Mouse (Mus musculus): ENCODE results near the gene Mast4.

DNA sequence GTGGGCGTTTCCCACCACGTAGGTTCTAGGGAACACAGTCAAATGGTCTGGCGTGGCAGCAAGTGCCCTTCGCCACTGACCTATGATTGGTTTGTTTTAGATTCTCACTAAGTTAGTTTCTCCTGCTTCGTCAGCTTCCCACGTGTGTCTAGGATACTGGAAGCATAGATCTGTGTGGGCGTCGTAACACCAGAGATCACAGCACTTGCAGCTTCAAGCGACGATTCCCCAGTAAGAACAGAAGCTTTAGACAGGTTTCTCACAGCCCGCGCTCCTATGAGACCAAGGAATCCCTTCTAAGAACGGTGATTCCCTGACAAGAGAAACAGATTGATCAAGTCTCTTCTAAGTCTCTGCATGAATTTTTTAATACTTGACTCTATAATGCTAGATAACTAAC lies 39.9 kb downstream of the Mast4 start:
- TF ChIP-seq POLR2A (IDR thresholded peaks at IDR 0.05; ENCODE audit: low read depth, low read length) (no peak), CTCF (IDR thresholded peaks at IDR 0.05; ENCODE audit: borderline replicate concordance, insufficient read depth, low read length) (no peak)
